Mouse (Mus musculus): ENCODE data around the gene Prodh2. TPM values are rescaled to one million over a fixed set of nuclear protein-coding genes. Genes with fewer than 3 reads are reported as not detected.
A peak's percentile ranks its signal among the peaks of the same experiment; 100 is the strongest.

Gene Prodh2
- polyA plus RNA-seq, 1 experiment from 2014 or later = not detected

DNA sequence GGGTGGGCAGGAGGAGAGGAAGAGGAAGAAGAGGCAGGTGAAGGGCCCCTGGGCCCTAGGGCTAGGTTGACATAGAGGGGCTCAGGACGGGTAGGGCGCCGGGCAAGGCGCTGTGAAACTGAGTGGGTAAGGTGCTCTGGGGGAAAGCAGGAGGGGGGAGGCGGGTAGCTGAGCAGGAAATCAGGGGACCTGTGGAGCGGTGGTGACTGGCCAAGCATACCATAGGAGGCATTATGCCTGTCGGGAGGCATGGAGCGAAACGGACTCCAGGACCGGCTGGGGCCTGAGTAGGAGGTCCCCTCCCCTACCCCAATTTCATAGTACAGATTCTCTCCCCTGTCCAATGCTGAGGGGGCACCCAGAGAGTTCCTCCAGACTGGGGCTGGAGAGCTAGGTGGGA lies 29.4 kb downstream of the Prodh2 start:
- H3K4me3 ChIP-seq (ENCODE audit: low read depth, low read length) = no peak overlapping the region
- no peaks in the 10 kb centered on the region for H3K9me3 ChIP-seq (replicated peaks; ENCODE audit: control insufficient read depth, low read length)
- no peak overlapping the region for H3K9ac ChIP-seq (replicated peaks; ENCODE audit: low read length)
- no peaks in the 10 kb centered on the region for H3K27me3 ChIP-seq (ENCODE audit: control insufficient read depth, insufficient read depth, low read length)
- DNase-seq (ENCODE audit: low spot score) (no peak), ATAC-seq (replicated peaks; ENCODE audit: insufficient number of reproducible peaks, low FRiP score, low TSS enrichment, low read depth) (no peak)
- 86% methylated on average over 10 of the region's 10 CpGs for WGBS
- 0 out of 2 replicates have a peak, but pooled peaks cover 4% of the 10 kb centered on the region for H3K4me1 ChIP-seq (ENCODE audit: control insufficient read depth, insufficient read depth, low read length)
- H3K27ac ChIP-seq (replicated peaks; ENCODE audit: low read depth, low read length) = no peak overlapping the region
- peaks cover 2% of the 10 kb centered on the region for H3K36me3 ChIP-seq (replicated peaks; ENCODE audit: control insufficient read depth, insufficient read depth, low read depth, low read length)
- H3K4me2 ChIP-seq (ENCODE audit: low read depth, low read length) = no peak overlapping the region

DNA sequence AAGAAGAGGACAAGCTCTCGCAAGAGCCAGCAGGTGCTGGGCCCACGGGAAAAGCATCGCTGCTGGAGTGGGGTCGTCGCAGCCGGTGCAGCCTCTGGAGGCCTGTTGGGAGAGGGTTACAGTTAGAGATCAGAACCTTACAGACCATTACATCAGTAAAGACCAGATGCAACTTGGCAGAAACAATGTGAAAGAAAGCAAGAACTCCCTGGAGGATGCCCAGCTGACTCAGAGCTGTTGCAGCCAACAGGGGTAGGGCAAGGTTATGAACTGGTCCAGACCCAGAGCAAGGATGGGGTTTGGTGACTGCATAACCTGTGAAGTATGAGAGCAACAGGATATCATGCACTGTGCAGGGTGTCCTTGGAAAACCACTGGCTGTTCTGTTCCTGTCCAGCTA lies 31.1 kb downstream of the Prodh2 start:
- no peak for ATAC-seq (replicated peaks; ENCODE audit: insufficient number of reproducible peaks, low FRiP score, low TSS enrichment, low read depth)

DNA sequence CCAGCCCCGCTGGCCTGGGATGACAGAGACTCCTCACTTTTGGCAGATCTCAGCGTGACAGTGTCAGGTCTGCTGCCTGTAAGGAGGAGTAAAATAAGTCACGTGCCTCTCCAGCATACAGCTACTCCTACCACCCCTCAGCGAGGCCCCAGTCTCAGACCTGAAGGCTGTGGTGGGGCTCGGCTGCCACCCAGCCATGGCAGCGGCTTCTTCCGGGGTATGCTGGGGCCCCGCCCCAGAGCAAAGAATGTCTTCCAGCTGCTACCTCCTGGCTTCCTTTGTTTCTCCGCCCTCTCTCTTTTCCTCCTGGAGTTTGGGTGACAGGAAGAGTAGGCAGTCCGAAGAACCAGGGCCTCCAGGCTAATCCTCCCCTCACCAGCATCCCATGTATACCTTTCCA lies 32.5 kb downstream of the Prodh2 start:
- ATAC-seq (replicated peaks; ENCODE audit: insufficient number of reproducible peaks, low FRiP score, low TSS enrichment, low read depth) = no peak
- Histone ChIP-seq H3K4me3 (ENCODE audit: low read depth, low read length) (no peak overlapping the region), H3K27me3 (ENCODE audit: control insufficient read depth, insufficient read depth, low read length) (no peaks in the 10 kb centered on the region), H3K36me3 (replicated peaks; ENCODE audit: control insufficient read depth, insufficient read depth, low read depth, low read length) (peaks cover 6% of the 10 kb centered on the region), H3K9me3 (replicated peaks; ENCODE audit: control insufficient read depth, low read length) (no peaks in the 10 kb centered on the region), H3K27ac (replicated peaks; ENCODE audit: low read depth, low read length) (no peak overlapping the region), H3K4me2 (ENCODE audit: low read depth, low read length) (no peak overlapping the region), H3K4me1 (ENCODE audit: control insufficient read depth, insufficient read depth, low read length) (0 out of 2 replicates have a peak, but pooled peaks cover 4% of the 10 kb centered on the region), H3K9ac (replicated peaks; ENCODE audit: low read length) (no peak overlapping the region)
- WGBS = 23% methylated on average over 10 of the region's 10 CpGs
- peak; percentile 46 for DNase-seq (ENCODE audit: low spot score)

More for the DNA sequence above, 31.1 kb downstream of the Prodh2 start:
- WGBS = 72% methylated on average over 6 of the region's 6 CpGs
- 0 out of 2 replicates have a peak, but pooled peaks cover 4% of the 10 kb centered on the region for H3K4me1 ChIP-seq (ENCODE audit: control insufficient read depth, insufficient read depth, low read length)
- no peak overlapping the region for H3K9ac ChIP-seq (replicated peaks; ENCODE audit: low read length)
- no peaks in the 10 kb centered on the region for H3K27me3 ChIP-seq (ENCODE audit: control insufficient read depth, insufficient read depth, low read length)
- no peaks in the 10 kb centered on the region for H3K9me3 ChIP-seq (replicated peaks; ENCODE audit: control insufficient read depth, low read length)
- H3K36me3 ChIP-seq (replicated peaks; ENCODE audit: control insufficient read depth, insufficient read depth, low read depth, low read length) = peaks cover 6% of the 10 kb centered on the region
- H3K4me2 ChIP-seq (ENCODE audit: low read depth, low read length) = no peak overlapping the region
- no peak overlapping the region for H3K4me3 ChIP-seq (ENCODE audit: low read depth, low read length)
- DNase-seq (ENCODE audit: low spot score) = no peak
- H3K27ac ChIP-seq (replicated peaks; ENCODE audit: low read depth, low read length) = no peak overlapping the region

DNA sequence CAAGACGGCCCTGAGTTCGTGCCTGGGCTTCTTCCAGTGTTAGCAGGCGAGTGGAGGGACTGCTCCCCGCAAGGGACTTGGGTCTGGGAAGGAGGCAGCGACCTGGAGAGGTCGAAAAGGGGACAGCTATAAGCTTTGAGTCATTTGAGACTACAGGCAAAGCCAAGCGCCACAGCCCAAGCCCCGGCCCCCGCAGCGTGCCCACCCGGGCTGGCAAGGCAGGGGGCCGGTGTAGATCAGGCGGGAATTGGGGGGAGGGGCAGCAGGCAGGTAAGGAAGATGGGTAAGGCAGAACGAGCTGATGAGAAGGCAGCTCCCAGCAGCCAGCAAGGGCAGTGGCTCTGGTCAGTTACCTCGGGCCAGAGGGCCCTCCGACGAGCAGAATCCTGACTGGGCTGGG lies 33.0 kb downstream of the Prodh2 start:
- Histone ChIP-seq H3K4me1 (ENCODE audit: control insufficient read depth, insufficient read depth, low read length) (0 out of 2 replicates have a peak, but pooled peaks cover 4% of the 10 kb centered on the region), H3K9me3 (replicated peaks; ENCODE audit: control insufficient read depth, low read length) (no peaks in the 10 kb centered on the region), H3K9ac (replicated peaks; ENCODE audit: low read length) (peak overlapping the region; percentile 10), H3K27me3 (ENCODE audit: control insufficient read depth, insufficient read depth, low read length) (no peaks in the 10 kb centered on the region), H3K4me2 (ENCODE audit: low read depth, low read length) (no peak overlapping the region), H3K27ac (replicated peaks; ENCODE audit: low read depth, low read length) (no peak overlapping the region), H3K36me3 (replicated peaks; ENCODE audit: control insufficient read depth, insufficient read depth, low read depth, low read length) (peaks cover 8% of the 10 kb centered on the region), H3K4me3 (ENCODE audit: low read depth, low read length) (no peak overlapping the region)
- WGBS = 10% methylated on average over 15 of the region's 17 CpGs
- 0 out of 2 replicates have a peak, but pooled peaks have one; percentile 21 for ATAC-seq (replicated peaks; ENCODE audit: insufficient number of reproducible peaks, low FRiP score, low TSS enrichment, low read depth)
- no peak for DNase-seq (ENCODE audit: low spot score)

DNA sequence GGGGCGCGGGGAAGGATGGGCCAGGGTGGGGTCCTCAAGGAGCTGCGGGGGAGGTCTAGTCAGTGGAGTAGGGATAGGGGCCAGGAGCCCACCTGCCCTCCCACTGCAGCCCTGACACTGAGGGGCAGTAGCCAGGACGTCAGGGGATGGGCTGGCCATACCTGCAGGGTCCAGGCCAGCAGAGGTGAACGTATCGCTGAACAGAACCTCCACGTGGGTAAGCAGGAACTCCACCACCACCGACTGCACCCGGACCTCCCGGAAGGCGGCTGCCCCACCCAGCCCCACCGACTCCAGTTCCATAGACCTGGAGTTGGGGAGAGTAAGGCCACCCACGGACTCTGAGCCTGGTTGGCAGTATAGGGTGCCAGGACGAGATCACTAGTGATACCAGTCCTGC lies 33.6 kb downstream of the Prodh2 start:
- H3K9ac ChIP-seq (replicated peaks; ENCODE audit: low read length) = no peak overlapping the region
- DNase-seq (ENCODE audit: low spot score) (no peak), ATAC-seq (replicated peaks; ENCODE audit: insufficient number of reproducible peaks, low FRiP score, low TSS enrichment, low read depth) (no peak)
- WGBS = 83% methylated on average over 14 of the region's 14 CpGs
- no peaks in the 10 kb centered on the region for H3K9me3 ChIP-seq (replicated peaks; ENCODE audit: control insufficient read depth, low read length)
- no peak overlapping the region for H3K27ac ChIP-seq (replicated peaks; ENCODE audit: low read depth, low read length)
- no peak overlapping the region for H3K4me2 ChIP-seq (ENCODE audit: low read depth, low read length)
- H3K4me3 ChIP-seq (ENCODE audit: low read depth, low read length) = no peak overlapping the region
- H3K27me3 ChIP-seq (ENCODE audit: control insufficient read depth, insufficient read depth, low read length) = no peaks in the 10 kb centered on the region
- peaks cover 11% of the 10 kb centered on the region for H3K36me3 ChIP-seq (replicated peaks; ENCODE audit: control insufficient read depth, insufficient read depth, low read depth, low read length)
- 0 out of 2 replicates have a peak, but pooled peaks cover 4% of the 10 kb centered on the region for H3K4me1 ChIP-seq (ENCODE audit: control insufficient read depth, insufficient read depth, low read length)

DNA sequence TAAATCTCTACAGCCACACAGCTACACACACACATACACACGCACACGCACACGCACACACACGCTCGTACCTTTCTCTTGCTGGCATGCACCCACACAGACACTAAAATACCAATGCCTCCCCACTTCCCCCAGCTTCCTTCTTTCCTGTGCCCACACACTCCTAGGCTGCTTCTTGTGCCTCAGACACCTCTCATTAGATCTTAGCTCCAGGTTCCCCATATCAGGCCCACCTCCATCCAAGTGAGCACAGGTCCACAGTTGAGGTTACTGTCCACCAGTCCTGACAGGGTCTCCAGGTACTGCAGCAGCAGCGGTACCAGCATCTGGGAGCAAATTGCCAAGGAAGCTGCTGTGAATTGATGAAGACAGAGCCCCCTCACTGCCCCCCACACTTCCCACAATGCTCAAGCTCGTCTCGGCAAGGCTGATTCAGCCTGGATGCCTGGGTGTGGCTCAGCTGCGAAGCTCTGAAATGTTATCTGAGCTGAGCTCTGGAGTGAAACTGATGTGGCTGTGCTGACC lies 37.9 kb downstream of the Prodh2 start:
- H3K4me1 ChIP-seq (ENCODE audit: control insufficient read depth, insufficient read depth, low read length) = peaks cover 4% of the 10 kb centered on the region; the same call in 1 of the 2 replicates
- H3K27ac ChIP-seq (replicated peaks; ENCODE audit: low read depth, low read length) = no peak overlapping the region
- DNase-seq (ENCODE audit: low spot score) (no peak), ATAC-seq (replicated peaks; ENCODE audit: insufficient number of reproducible peaks, low FRiP score, low TSS enrichment, low read depth) (no peak)
- no peak overlapping the region; the same call in 1 of the 2 replicates for H3K9ac ChIP-seq (replicated peaks; ENCODE audit: low read length)
- peaks cover 8% of the 10 kb centered on the region for H3K36me3 ChIP-seq (replicated peaks; ENCODE audit: control insufficient read depth, insufficient read depth, low read depth, low read length)
- H3K9me3 ChIP-seq (replicated peaks; ENCODE audit: control insufficient read depth, low read length) = no peaks in the 10 kb centered on the region
- H3K4me3 ChIP-seq (ENCODE audit: low read depth, low read length) = no peak overlapping the region
- H3K27me3 ChIP-seq (ENCODE audit: control insufficient read depth, insufficient read depth, low read length) = no peaks in the 10 kb centered on the region
- WGBS = 84% methylated on average over 9 of the region's 9 CpGs
- H3K4me2 ChIP-seq (ENCODE audit: low read depth, low read length) = no peak overlapping the region

DNA sequence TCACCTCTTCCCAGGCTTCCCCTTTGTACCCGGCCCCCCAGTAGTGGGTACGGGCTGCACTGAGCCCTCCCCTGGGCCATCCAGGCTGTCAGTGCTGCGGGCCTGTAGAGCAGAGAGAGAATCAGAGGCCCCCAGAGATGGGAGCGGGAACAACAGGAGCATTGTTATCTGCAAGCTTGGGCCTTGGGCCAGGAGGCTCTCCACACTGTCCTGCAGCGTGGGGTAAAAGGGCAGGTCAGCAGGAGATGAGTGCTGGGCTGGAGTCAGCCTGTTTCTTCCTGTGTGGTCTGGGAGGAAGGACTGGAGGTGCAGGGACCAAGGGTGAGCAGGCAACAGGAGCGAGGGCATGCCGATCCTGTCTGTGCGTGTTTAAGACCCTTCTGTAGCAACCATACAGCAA lies 39.5 kb downstream of the Prodh2 start:
- Histone ChIP-seq H3K9ac (replicated peaks; ENCODE audit: low read length) (peak overlapping the region; percentile 30; the same call in 1 of the 2 replicates), H3K9me3 (replicated peaks; ENCODE audit: control insufficient read depth, low read length) (no peaks in the 10 kb centered on the region), H3K4me3 (ENCODE audit: low read depth, low read length) (no peak overlapping the region), H3K36me3 (replicated peaks; ENCODE audit: control insufficient read depth, insufficient read depth, low read depth, low read length) (peaks cover 8% of the 10 kb centered on the region), H3K27me3 (ENCODE audit: control insufficient read depth, insufficient read depth, low read length) (no peaks in the 10 kb centered on the region), H3K27ac (replicated peaks; ENCODE audit: low read depth, low read length) (no peak overlapping the region), H3K4me1 (ENCODE audit: control insufficient read depth, insufficient read depth, low read length) (no peaks in the 10 kb centered on the region; the same call in 1 of the 2 replicates), H3K4me2 (ENCODE audit: low read depth, low read length) (peak overlapping the region; percentile 6; the same call in 1 of the 2 replicates)
- 0 out of 2 replicates have a peak, but pooled peaks have one; percentile 7 for ATAC-seq (replicated peaks; ENCODE audit: insufficient number of reproducible peaks, low FRiP score, low TSS enrichment, low read depth)
- peak; percentile 15 for DNase-seq (ENCODE audit: low spot score)
- 13% methylated on average over 8 of the region's 8 CpGs for WGBS

DNA sequence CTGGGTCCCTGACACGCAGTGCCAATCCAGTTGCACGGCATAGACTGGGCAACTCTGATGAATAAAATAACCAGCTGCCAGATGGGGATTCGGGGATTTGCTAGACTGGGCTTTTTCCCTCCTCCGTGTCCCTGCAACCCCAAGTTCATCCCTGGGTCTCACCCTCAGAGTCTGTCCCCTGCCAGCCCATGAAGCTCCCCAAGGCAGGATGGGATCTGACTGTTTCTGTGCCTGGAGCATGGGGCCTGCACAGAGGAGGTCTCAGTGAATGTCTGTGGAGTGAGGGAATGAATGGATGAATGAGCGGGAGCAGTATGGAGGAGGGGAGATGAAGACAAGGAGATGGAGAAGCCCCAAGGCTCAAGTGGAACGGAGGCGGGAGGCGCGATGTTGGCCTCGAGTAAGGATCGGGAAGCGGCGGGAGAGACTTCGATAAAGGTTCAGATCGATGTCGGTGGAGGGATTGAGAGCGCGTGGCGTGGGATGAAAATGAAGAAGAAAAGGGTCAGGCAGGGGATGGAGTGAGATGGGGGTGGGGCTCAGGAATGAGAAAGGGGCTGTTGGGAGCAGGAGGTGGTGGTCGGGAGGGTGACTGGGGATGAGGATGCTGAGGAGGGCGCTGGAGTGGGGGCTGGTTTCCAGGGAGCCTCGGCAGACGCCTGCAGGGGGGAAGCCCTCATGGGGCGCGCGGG lies 40.7 kb downstream of the Prodh2 start:
- no peak overlapping the region; the same call in 1 of the 2 replicates for H3K27ac ChIP-seq (replicated peaks; ENCODE audit: low read depth, low read length)

More for the DNA sequence above, 40.7 kb downstream of the Prodh2 start:
- DNase-seq (ENCODE audit: low spot score) = no peak
- Histone ChIP-seq H3K36me3 (replicated peaks; ENCODE audit: control insufficient read depth, insufficient read depth, low read depth, low read length) (peaks cover 4% of the 10 kb centered on the region), H3K9ac (replicated peaks; ENCODE audit: low read length) (peak overlapping the region; percentile 77), H3K4me2 (ENCODE audit: low read depth, low read length) (peak overlapping the region; percentile 88), H3K4me1 (ENCODE audit: control insufficient read depth, insufficient read depth, low read length) (no peaks in the 10 kb centered on the region; the same call in 1 of the 2 replicates), H3K27me3 (ENCODE audit: control insufficient read depth, insufficient read depth, low read length) (no peaks in the 10 kb centered on the region), H3K4me3 (ENCODE audit: low read depth, low read length) (peak overlapping the region; percentile 71), H3K9me3 (replicated peaks; ENCODE audit: control insufficient read depth, low read length) (no peaks in the 10 kb centered on the region)
- peak; percentile 50 for ATAC-seq (replicated peaks; ENCODE audit: insufficient number of reproducible peaks, low FRiP score, low TSS enrichment, low read depth)
- 6% methylated on average over 26 of the region's 26 CpGs for WGBS

All from embryonic facial prominence, embryonic 11.5 days (tissue).